Comparison of ENCODE assay signal across 15 mouse cellular contexts in the genomic region with DNA sequence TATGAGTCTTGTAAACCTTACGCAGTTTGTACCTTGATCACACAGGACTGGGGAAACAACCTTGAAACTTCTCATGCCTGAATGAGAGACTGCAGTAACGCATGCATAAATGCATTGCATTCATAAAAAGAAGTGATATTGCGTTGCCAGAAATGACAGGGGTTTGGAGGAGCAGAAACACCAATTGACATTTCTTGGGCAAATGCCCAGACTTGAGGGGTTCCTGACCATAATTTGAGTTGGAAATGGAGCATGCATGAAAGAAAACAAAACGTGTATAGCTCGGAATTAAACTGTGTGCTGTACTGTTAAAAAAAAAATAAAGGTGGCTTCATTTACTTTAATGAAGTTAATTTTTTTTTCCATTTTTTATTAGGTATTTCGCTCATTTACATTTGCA.
"Had no signal": no experiment of that assay in that cellular context is flagged by ENCODE, and none has a peak within 500 bp of the region (broad histone marks: within the 10 kb centered on the region; RNA-seq: fewer than 3 reads in every experiment).

No protein-coding gene starts in this region.

- H3K36me3 ChIP-seq: liver, embryonic 15.5 days; midbrain, embryonic 12.5 days; neural tube, embryonic 12.5 days; stomach, embryonic 15.5 days had no signal

- H3K27me3 ChIP-seq: liver, embryonic 15.5 days; megakaryocyte, embryonic 14.5 days; midbrain, embryonic 12.5 days; neural tube, embryonic 12.5 days; stomach, embryonic 15.5 days had no signal

- ATAC-seq: liver, postnatal 0 days had no signal

- H3K4me1 ChIP-seq: liver, embryonic 15.5 days; megakaryocyte, embryonic 14.5 days; midbrain, embryonic 12.5 days; neural tube, embryonic 12.5 days; stomach, embryonic 15.5 days had no signal

- H3K4me2 ChIP-seq: liver, embryonic 15.5 days; midbrain, embryonic 12.5 days; neural tube, embryonic 12.5 days; stomach, embryonic 15.5 days had no signal

- DNase-seq: liver, postnatal 0 days; lung, adult 2 months; lung, postnatal 10 days; midbrain, embryonic 14.5 days; right cerebral cortex, postnatal 14 days; thymus, adult 2 months; thymus, postnatal 25 days; thymus, postnatal 4 days had no signal

- H3K27ac ChIP-seq: liver, embryonic 15.5 days; macrophage; midbrain, embryonic 12.5 days; neural tube, embryonic 12.5 days; stomach, embryonic 15.5 days; stomach, postnatal 0 days had no signal

- H3K4me3 ChIP-seq: liver, embryonic 15.5 days; megakaryocyte, embryonic 14.5 days; midbrain, embryonic 12.5 days; neural tube, embryonic 12.5 days; stomach, embryonic 15.5 days had no signal

- H3K9me3 ChIP-seq: liver, embryonic 15.5 days; megakaryocyte, embryonic 14.5 days; midbrain, embryonic 12.5 days; neural tube, embryonic 12.5 days; stomach, embryonic 15.5 days had no signal

- H3K9ac ChIP-seq: liver, embryonic 15.5 days; liver, postnatal 0 days; midbrain, embryonic 12.5 days; neural tube, embryonic 12.5 days; stomach, embryonic 15.5 days had no signal
